Comparison of ENCODE assay signal across 19 mouse cellular contexts in the genomic region with DNA sequence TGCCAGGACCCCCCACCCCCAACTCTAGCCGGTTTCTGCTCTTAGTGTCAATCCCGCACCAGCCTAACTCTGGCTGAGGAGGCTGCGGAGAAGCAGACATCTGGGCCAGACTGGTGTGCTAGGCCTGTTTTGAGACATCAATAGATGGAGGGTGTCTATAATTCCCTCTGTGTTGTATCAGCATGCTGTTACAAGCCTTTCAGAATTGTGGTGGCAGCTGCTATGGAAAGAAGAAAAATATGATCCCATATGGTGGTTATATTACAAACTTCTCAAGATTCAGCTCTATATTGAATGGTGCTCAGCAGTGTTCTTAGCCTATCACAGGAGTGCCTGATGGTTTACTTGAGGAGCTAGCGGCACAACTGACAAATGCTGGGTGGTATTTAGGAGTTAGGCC.
A peak's percentile ranks its signal among the peaks of the same experiment; 100 is the strongest.
DNase-seq lines count a peak whose midpoint lies in the region; ATAC-seq and TF ChIP-seq lines count a peak whose summit lies in the region.
"Had no signal": no experiment of that assay in that cellular context is flagged by ENCODE, and none has a peak within 500 bp of the region (broad histone marks: within the 10 kb centered on the region; RNA-seq: fewer than 3 reads in every experiment).

No protein-coding gene starts in this region.

- H3K9ac ChIP-seq in forebrain, embryonic 14.5 days (ENCODE audit: low read length) = no peak overlapping the region
- H3K9ac ChIP-seq in forebrain, embryonic 11.5 days (ENCODE audit: low read length) = no peak overlapping the region
- no peak overlapping the region for H3K9ac ChIP-seq in forebrain, postnatal 0 days
- no peak overlapping the region for H3K9ac ChIP-seq in liver, embryonic 12.5 days
- H3K9ac ChIP-seq: embryonic facial prominence, embryonic 15.5 days; heart, embryonic 12.5 days; hindbrain, embryonic 14.5 days had no signal

- peaks cover 2% of the 10 kb centered on the region; the same call in 1 of the 2 replicates for H3K4me1 ChIP-seq in forebrain, embryonic 14.5 days (ENCODE audit: control insufficient read depth, insufficient read depth, low read length)
- H3K4me1 ChIP-seq in forebrain, embryonic 11.5 days (replicated peaks; ENCODE audit: control insufficient read depth, insufficient read depth, low read length) = no peaks in the 10 kb centered on the region
- no peaks in the 10 kb centered on the region; the same call in 1 of the 2 replicates for H3K4me1 ChIP-seq in forebrain, postnatal 0 days (ENCODE audit: insufficient read depth)
- no peaks in the 10 kb centered on the region for H3K4me1 ChIP-seq in liver, embryonic 12.5 days
- H3K4me1 ChIP-seq: embryonic facial prominence, embryonic 15.5 days had no signal

- H3K4me2 ChIP-seq in forebrain, embryonic 14.5 days (ENCODE audit: low read length) = no peak overlapping the region
- no peak overlapping the region for H3K4me2 ChIP-seq in forebrain, embryonic 11.5 days (ENCODE audit: low read depth, low read length, severe bottlenecking)
- H3K4me2 ChIP-seq in forebrain, postnatal 0 days (ENCODE audit: low read depth) = no peak overlapping the region
- H3K4me2 ChIP-seq in liver, embryonic 12.5 days = no peak overlapping the region
- H3K4me2 ChIP-seq: embryonic facial prominence, embryonic 15.5 days; heart, embryonic 12.5 days; hindbrain, embryonic 14.5 days had no signal

- TF ChIP-seq CTCF in forebrain, postnatal 0 days (IDR thresholded peaks at IDR 0.05; ENCODE audit: low read depth) = no peak

- H3K36me3 ChIP-seq in forebrain, embryonic 14.5 days (ENCODE audit: control insufficient read depth, insufficient read depth, low read length) = no peaks in the 10 kb centered on the region
- H3K36me3 ChIP-seq in forebrain, embryonic 11.5 days (ENCODE audit: control insufficient read depth, insufficient read depth, low read length) = no peaks in the 10 kb centered on the region
- no peaks in the 10 kb centered on the region for H3K36me3 ChIP-seq in forebrain, postnatal 0 days (ENCODE audit: insufficient read depth)
- H3K36me3 ChIP-seq in liver, embryonic 12.5 days = no peaks in the 10 kb centered on the region
- H3K36me3 ChIP-seq: embryonic facial prominence, embryonic 15.5 days; heart, embryonic 12.5 days; hindbrain, embryonic 10.5 days had no signal

- WGBS in forebrain, embryonic 14.5 days = 72% methylated on average over 4 of the region's 4 CpGs
- 91% methylated on average over 4 of the region's 4 CpGs for WGBS in forebrain, embryonic 11.5 days
- 53% methylated on average over 4 of the region's 4 CpGs for WGBS in forebrain, postnatal 0 days
- 75% methylated on average over 4 of the region's 4 CpGs for WGBS in liver, embryonic 12.5 days (ENCODE audit: insufficient replicate concordance)

- no peak overlapping the region for H3K4me3 ChIP-seq in forebrain, embryonic 14.5 days (ENCODE audit: low read depth, low read length)
- no peak overlapping the region for H3K4me3 ChIP-seq in forebrain, embryonic 11.5 days (ENCODE audit: low read depth, low read length)
- H3K4me3 ChIP-seq in forebrain, postnatal 0 days (ENCODE audit: low read depth, low read length) = no peak overlapping the region
- no peak overlapping the region for H3K4me3 ChIP-seq in liver, embryonic 12.5 days
- H3K4me3 ChIP-seq: embryonic facial prominence, embryonic 15.5 days; erythroblast, embryonic 14.5 days; heart, embryonic 12.5 days; hindbrain, embryonic 10.5 days had no signal

- peak; percentile 59 for DNase-seq in forebrain, embryonic 14.5 days (ENCODE audit: low spot score)
- no peak for DNase-seq in forebrain, embryonic 11.5 days (ENCODE audit: low spot score)
- peak; percentile 15 for DNase-seq in layer of hippocampus, adult 11-12 months (ENCODE audit: low spot score)
- DNase-seq in layer of hippocampus, postnatal 36 days = no peak
- DNase-seq in brain, adult 2 months (ENCODE audit: low read depth, low spot score) = peak; percentile 27
- peak; percentile 57 for DNase-seq in forebrain, postnatal 0 days
- no peak for DNase-seq in thymus, postnatal 4 days
- DNase-seq: adrenal gland, postnatal 10 days; cerebellum, adult 2 months; cerebellum, postnatal 10 days; embryo, embryonic 11 days; gastrocnemius, postnatal 10 days had no signal

- peak; percentile 71; the same call in 1 of the 2 replicates for ATAC-seq in forebrain, embryonic 14.5 days
- ATAC-seq in forebrain, embryonic 11.5 days (replicated peaks; ENCODE audit: low FRiP score) = no peak
- peak; percentile 90 for ATAC-seq in forebrain, postnatal 0 days
- ATAC-seq in liver, embryonic 12.5 days = no peak
- ATAC-seq: intestine, embryonic 16.5 days had no signal

- no peak overlapping the region; the same call in 1 of the 2 replicates for H3K27ac ChIP-seq in forebrain, embryonic 14.5 days (ENCODE audit: low read depth, low read length)
- H3K27ac ChIP-seq in forebrain, embryonic 11.5 days (ENCODE audit: low read depth, low read length) = no peak overlapping the region
- no peak overlapping the region for H3K27ac ChIP-seq in forebrain, postnatal 0 days (ENCODE audit: low read depth, low read length)
- H3K27ac ChIP-seq in liver, embryonic 12.5 days = no peak overlapping the region
- H3K27ac ChIP-seq: embryonic facial prominence, embryonic 15.5 days; hindbrain, embryonic 10.5 days; hindbrain, embryonic 14.5 days had no signal

- H3K27me3 ChIP-seq in forebrain, embryonic 14.5 days (replicated peaks; ENCODE audit: control insufficient read depth, insufficient read depth, low read length) = no peaks in the 10 kb centered on the region
- no peaks in the 10 kb centered on the region for H3K27me3 ChIP-seq in forebrain, embryonic 11.5 days (ENCODE audit: control insufficient read depth, insufficient read depth, low read length)
- H3K27me3 ChIP-seq in forebrain, postnatal 0 days (ENCODE audit: insufficient read depth, low read length) = no peaks in the 10 kb centered on the region
- H3K27me3 ChIP-seq in liver, embryonic 12.5 days (replicated peaks) = 0 out of 2 replicates have a peak, but pooled peaks cover 4% of the 10 kb centered on the region
- H3K27me3 ChIP-seq: embryonic facial prominence, embryonic 15.5 days; heart, embryonic 12.5 days had no signal

- H3K9me3 ChIP-seq in forebrain, embryonic 14.5 days (replicated peaks; ENCODE audit: control insufficient read depth, low read length) = no peaks in the 10 kb centered on the region
- H3K9me3 ChIP-seq in forebrain, embryonic 11.5 days (ENCODE audit: control insufficient read depth, low read length) = no peaks in the 10 kb centered on the region
- no peaks in the 10 kb centered on the region for H3K9me3 ChIP-seq in forebrain, postnatal 0 days (ENCODE audit: low read length)
- H3K9me3 ChIP-seq in liver, embryonic 12.5 days (replicated peaks) = no peaks in the 10 kb centered on the region
- H3K9me3 ChIP-seq: embryonic facial prominence, embryonic 15.5 days; heart, embryonic 12.5 days; hindbrain, embryonic 10.5 days had no signal

Comparison
In these comparisons a context has a peak if more than half of its experiments do, and no peak if none do; other contexts are left out.
1. ATAC-seq: peak in forebrain, embryonic 14.5 days (single experiment) and forebrain, postnatal 0 days (single experiment); none in forebrain, embryonic 11.5 days (single experiment) and liver, embryonic 12.5 days (single experiment).
2. DNase-seq: peak in forebrain, embryonic 14.5 days (single experiment), layer of hippocampus, adult 11-12 months (single experiment), brain, adult 2 months (single experiment) and forebrain, postnatal 0 days (single experiment); none in forebrain, embryonic 11.5 days (single experiment), layer of hippocampus, postnatal 36 days (0 of 2) and thymus, postnatal 4 days (single experiment).